Mouse (Mus musculus) thymus, adult 18-20 months (tissue): ENCODE data around the gene Bbs9.

Experiments used
- DNase-seq, 2 experiments: peaks; one replicate each; pipeline ENCODE4 v3.0.0; 2022; ENCODE audit warnings: mixed read lengths in 2 of 2

Gene Bbs9

DNA sequence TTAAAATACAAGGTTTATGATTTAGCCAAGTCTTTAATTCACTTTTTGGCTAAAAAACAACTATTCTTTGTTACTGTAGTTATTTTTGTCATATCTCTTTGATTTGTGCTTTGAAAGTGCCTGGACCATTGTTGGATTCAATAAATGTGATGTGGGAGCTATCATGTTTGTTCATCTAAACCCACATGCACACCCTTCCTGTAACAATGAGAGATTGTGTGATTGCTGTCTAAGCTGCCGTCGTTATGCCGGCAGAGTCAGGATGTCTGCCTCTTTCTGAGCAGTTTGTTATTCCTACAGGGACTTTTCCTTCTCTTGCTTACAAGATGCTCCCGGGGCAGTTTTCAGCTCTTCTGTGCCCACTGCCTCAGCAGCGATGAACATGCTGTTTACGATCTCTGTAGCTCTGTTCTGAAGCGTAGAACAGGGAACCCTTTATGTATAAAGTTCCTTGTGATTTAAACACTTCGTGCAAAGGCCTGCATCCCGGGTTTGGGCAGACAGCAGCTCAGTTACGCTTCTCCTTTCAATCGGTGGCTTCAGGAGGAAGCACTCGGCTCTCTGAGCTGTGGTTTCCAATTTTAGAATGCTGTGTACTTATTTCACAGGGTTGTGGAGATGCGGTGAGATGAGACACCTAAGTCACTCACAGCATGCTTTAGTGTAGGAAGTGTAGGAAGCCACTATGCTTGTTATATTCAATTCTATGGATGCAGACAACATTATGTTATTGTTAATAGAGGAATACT, 165.3 kb downstream of the Bbs9 start:
- DNase-seq: no peak

DNA sequence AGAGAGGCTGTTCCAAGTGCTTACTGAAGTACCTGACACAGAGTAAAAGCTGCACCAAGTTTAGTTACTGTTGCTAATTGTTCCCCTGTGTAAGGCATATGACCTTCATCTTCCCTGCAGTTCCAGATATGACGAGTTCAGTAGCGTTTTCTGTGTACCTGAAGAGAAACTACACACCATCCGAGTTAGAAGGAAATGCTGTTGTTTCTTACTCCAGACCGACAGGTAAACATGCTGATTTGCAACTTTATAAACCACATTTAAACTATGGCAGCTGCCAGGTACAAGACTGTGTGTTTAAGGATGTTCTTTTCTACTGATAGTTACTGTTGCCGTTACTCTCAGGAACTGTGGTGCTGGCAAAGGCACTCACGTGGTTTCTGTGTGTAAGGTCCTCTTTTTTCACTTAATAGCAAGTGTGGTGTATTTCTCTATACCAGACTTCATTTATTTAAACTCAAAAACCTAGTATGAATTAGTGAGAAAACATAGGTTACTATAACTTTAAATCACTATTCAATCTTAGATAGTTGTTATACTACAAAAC, 170.4 kb downstream of the Bbs9 start:
- no peak for DNase-seq

DNA sequence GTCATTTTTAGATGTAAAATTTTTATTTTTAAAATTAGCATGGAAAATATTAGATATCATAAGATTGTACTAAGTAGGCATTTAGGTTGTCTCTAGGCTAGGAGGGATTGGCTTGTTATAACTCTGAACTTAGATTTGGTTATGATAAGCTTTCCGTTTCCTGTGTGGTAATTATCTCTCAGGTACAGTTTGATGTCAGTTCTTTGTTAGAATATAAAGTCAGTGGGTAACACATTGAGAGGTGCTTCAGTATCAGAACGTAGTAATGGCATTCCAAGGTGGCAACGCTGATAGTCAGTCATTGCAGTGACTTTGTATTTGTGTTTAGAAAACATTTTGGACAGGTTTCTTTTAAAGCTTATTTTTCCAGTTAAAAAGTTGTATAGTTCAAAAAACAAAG, 170.9 kb downstream of the Bbs9 start:
- DNase-seq: no peak

- no peak for DNase-seq
These were observed 172.6 kb downstream of the Bbs9 start for GRCm38 (mm10) chr9:22648163-22648562.

DNA sequence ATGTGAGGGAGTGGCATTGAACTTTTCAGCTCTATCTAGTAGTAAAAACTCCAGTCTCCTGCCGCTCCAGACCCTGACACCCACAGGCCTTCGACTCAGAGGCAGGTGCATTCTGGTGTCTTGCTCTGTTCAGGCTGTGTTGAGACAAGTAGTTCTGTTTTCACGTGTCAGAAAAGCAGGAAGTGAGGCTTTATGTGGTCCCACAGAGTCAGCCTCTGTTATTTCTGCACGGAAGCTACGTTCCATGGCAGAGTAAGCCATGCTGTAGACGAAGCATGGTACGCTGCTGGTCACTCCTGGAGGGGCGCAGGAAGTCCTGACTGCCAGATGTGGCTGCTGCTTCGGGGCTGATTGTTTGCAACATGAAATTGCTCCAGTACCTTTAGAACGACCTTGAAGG, 174.1 kb downstream of the Bbs9 start:
- DNase-seq: peak; percentile 10 to 32

DNA sequence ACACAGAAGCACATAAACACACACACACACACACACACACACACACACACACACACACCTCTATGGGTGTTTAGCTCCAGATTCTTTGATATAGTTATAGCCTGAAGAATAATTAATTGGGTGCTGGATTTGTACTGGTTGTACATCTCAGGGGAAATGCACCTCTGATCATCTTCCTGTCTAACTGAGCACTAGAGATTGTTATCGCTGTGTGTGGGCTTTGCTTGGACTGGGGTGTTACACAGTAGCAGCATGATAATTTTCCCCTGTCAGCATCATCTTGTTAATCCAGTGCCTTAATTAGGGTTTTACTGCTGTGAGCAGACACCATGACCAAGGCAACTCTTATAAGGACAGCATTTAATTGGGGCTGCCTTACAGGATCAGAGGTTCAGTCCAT, 175.3 kb downstream of the Bbs9 start:
- DNase-seq: no peak

GRCm38 (mm10) chr9:22651619-22652018, 176.1 kb downstream of the Bbs9 start:
- DNase-seq: no peak

- no peak for DNase-seq
These were observed 179.3 kb downstream of the Bbs9 start for GRCm38 (mm10) chr9:22654726-22655393.

- no peak for DNase-seq
These were observed 181.7 kb downstream of the Bbs9 start for GRCm38 (mm10) chr9:22657216-22657615.

DNA sequence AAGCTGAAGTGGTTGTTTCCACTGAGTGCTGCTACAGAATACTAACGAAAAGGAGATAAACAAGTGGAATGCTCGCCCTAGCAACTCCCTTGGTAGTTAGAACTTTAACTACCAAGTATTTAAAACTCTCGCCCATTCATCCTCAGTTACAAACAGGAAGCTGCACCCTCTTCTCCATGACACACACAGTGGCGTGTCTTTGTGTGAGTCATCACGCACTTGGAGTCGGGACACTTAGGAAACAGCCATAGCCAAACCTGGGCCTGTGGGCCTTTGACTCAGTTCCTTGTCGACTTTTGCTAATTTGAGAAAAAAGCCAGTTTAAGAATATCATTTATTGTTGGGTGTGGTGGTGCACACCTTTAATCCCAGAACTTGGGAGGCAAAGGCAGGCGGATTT, 189.6 kb downstream of the Bbs9 start:
- DNase-seq: no peak

DNA sequence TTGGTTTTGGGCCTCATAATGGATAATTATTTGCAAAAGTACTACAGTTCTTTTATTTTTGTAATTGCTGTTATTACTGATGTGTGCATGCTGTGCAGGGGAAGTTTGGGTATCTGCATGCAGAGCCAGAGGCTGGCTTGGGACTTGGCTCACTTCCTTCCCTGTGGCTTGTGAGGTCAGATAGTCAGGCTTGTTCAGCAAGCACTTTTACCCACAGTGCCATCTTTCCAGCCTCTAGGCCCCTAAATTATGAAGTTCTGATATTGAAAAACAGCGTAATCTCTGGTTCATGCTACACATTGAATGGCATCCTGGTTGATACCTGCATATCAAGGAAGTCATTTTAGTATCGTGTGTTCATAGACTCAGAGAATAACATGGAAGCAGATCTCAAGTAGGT, 197.4 kb downstream of the Bbs9 start:
- no peak for DNase-seq

- DNase-seq: no peak
These were observed 201.8 kb downstream of the Bbs9 start for GRCm38 (mm10) chr9:22677132-22677829.

- no peak for DNase-seq
These were observed 202.5 kb downstream of the Bbs9 start for GRCm38 (mm10) chr9:22677997-22678396.

- DNase-seq: no peak
These were observed 203.0 kb downstream of the Bbs9 start for GRCm38 (mm10) chr9:22678496-22678895.

GRCm38 (mm10) chr9:22679485-22679884, 204.0 kb downstream of the Bbs9 start:
- DNase-seq: no peak

DNA sequence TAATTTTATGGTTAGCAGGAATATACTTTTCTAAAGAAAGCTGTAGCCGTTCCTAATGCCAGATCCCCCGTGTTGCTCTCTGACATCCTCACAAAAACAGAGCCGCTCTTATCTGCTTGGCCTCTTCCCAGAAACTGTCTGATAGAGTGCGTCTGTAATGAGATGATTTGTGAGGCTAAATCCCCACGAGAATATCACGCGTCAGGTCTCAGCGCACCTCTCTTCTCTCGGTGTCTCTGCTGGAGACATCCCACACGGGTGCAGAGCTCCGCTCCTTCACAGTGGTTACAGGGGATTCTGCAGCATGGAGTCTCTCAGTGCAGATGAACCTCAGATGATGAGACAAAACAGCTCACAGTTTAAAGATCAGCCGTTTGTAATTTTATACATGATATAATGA, 204.5 kb downstream of the Bbs9 start:
- DNase-seq: no peak

GRCm38 (mm10) chr9:22680484-22680883, 205.0 kb downstream of the Bbs9 start:
- DNase-seq: no peak

DNA sequence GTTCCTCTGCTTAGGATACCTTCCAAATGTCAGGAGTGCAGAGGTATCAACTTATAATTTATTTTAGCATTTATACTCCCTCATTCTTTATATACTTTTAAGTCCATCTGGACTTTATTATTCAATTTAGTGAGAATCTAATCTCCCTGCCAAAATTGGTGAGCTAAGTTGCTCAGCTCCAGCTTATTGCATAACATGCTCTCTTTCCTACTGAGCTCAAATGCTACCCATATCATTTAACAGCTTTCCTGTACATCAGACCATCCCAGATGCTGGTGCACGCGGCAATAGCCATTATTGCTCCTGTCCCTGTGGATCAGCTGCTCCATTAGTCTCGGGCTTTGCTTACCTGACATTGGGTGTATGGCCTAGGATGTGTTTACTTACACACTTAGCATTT, 208.3 kb downstream of the Bbs9 start:
- no peak for DNase-seq

- DNase-seq: no peak
These were observed 211.4 kb downstream of the Bbs9 start for GRCm38 (mm10) chr9:22686765-22687472.

- DNase-seq: no peak
These were observed 214.7 kb downstream of the Bbs9 start for GRCm38 (mm10) chr9:22690234-22690633.

- DNase-seq: no peak
These were observed 219.9 kb downstream of the Bbs9 start for GRCm38 (mm10) chr9:22695392-22695791.

DNA sequence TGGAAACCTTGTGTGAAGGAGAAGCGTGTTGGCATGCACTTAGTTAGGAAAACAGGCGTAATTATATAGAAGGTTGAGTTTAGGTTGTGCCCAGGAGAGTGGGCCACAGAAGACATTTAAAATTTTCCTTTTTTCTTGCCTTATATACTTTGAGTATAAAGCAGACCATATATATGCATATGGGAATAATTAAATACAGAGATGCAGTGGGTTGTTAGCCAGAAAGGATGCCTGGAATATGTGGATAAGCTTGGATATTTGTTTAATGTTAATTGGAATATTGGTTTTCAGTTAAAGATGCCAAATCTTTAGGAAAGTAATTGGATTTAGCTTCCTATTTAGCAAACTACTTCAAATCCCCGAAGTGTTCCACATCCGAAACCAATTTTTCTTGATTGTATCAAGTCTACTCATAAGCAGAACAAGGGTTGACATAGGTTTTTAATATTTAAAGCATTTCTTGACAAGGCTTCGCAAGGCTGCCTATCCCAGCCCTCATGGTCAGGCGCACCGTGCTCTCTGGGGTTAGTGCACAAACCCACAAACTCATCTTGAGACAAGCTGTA, 221.4 kb downstream of the Bbs9 start:
- no peak for DNase-seq

DNA sequence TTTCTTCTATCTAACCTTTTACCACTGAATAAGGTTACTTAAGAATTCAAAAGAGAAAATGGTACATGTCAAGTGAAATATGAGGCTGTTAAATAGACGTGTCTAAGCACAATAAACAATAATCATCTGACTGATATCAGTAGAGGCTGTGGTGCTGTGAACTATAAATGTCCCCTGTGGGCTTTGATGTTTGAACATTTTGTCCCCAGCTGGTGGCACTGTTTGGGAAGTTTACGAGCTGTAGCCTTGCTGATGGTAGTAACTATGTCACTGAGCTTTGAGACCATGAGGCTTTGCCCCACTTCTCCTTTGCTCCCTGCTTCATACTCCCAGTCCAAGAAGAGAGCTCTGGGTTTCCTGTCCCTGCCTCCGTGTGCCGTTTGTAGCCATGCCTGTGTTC, 222.3 kb downstream of the Bbs9 start:
- DNase-seq: no peak
